Mouse (Mus musculus): Measurements from ENCODE around the gene Zg16.

GRCm38 (mm10) chr7:127016486-127016938, 70.6 kb downstream of the Zg16 start:
- TF ChIP-seq POLR2A (IDR thresholded peaks at IDR 0.05; ENCODE audit: extremely low read depth, insufficient read depth, low read length), result peak; percentile 43; the same call in 1 of the 2 replicates
- no peak for TF ChIP-seq CTCF (IDR thresholded peaks at IDR 0.05; ENCODE audit: extremely low read depth, insufficient read depth, low read length)
